Mouse (Mus musculus): ENCODE results near the gene Clec12b. TPM values are rescaled to one million over a fixed set of nuclear protein-coding genes. Genes with fewer than 3 reads are reported as not detected.
A peak's percentile ranks its signal among the peaks of the same experiment; 100 is the strongest.

Clec12b gene
- polyA plus RNA-seq, 1 experiment from 2014 or later, result 0.12 TPM

DNA sequence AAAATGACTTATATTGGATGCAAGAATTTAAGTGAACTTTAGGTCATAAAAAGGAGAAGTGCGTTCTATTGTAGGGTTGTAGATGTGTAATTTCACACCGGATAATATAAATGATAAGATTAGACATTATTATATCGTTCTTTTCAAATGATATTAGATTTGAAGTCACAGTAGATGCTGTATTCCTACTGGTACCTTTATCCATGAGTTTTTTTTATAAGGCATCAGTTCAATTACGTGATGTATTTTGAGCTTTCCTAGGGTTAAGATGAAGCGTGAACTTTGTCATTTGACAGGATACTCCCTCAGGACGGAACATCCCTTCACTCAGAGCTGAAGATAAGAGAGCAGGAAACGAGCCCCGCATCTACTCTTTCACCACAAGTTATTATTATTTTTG, 11.3 kb upstream of the Clec12b start, which contains the start of gene Clec1b:
Gene Clec1b (plus strand): TSS at position 301 of the 400 bp plus-strand sequence.
- TF ChIP-seq CTCF (IDR thresholded peaks at IDR 0.05; ENCODE audit: low read depth), result no peak
- H3K9ac ChIP-seq, result no peak within 1 kb of the TSS
- no peaks in the 10 kb centered on the region for H3K27me3 ChIP-seq (ENCODE audit: insufficient read depth, low read length)
- H3K36me3 ChIP-seq (ENCODE audit: insufficient read depth), result no peaks in the 10 kb centered on the region
- no peak within 1 kb of the TSS for H3K27ac ChIP-seq (ENCODE audit: low read depth)
- no peak within 1 kb of the TSS for H3K4me3 ChIP-seq (ENCODE audit: low read depth, low read length)
- ATAC-seq (ENCODE audit: insufficient read depth) (no peak), DNase-seq (no peak)
- H3K9me3 ChIP-seq (ENCODE audit: low read depth, low read length), result no peaks in the 10 kb centered on the region
- no peak within 1 kb of the TSS for H3K4me2 ChIP-seq
- WGBS, result 75% methylated on average over 8 of the region's 8 CpGs
- no peaks in the 10 kb centered on the region for H3K4me1 ChIP-seq (ENCODE audit: insufficient read depth)

GRCm38 (mm10) chr6:129393732-129394131, 8.1 kb upstream of the Clec12b start:
- Histone ChIP-seq H3K4me1 (ENCODE audit: insufficient read depth) (no peaks in the 10 kb centered on the region), H3K36me3 (ENCODE audit: insufficient read depth) (no peaks in the 10 kb centered on the region), H3K4me2 (no peak overlapping the region), H3K4me3 (ENCODE audit: low read depth, low read length) (no peak overlapping the region), H3K9ac (no peak overlapping the region), H3K9me3 (ENCODE audit: low read depth, low read length) (no peaks in the 10 kb centered on the region), H3K27ac (ENCODE audit: low read depth) (no peak overlapping the region), H3K27me3 (ENCODE audit: insufficient read depth, low read length) (no peaks in the 10 kb centered on the region)
- ATAC-seq (ENCODE audit: insufficient read depth), result peak; percentile 68; the same call in 1 of the 2 replicates
- TF ChIP-seq CTCF (IDR thresholded peaks at IDR 0.05; ENCODE audit: low read depth), result no peak
- WGBS, result 56% methylated on average over 6 of the region's 6 CpGs
- DNase-seq, result peak; percentile 15

GRCm38 (mm10) chr6:129393087-129393720, 7.5 kb upstream of the Clec12b start:
- TF ChIP-seq CTCF (IDR thresholded peaks at IDR 0.05; ENCODE audit: low read depth), result peak; percentile 67
- Histone ChIP-seq H3K9me3 (ENCODE audit: low read depth, low read length) (no peaks in the 10 kb centered on the region), H3K27ac (ENCODE audit: low read depth) (no peak overlapping the region), H3K4me1 (ENCODE audit: insufficient read depth) (no peaks in the 10 kb centered on the region), H3K4me2 (no peak overlapping the region), H3K36me3 (ENCODE audit: insufficient read depth) (no peaks in the 10 kb centered on the region), H3K9ac (no peak overlapping the region), H3K4me3 (ENCODE audit: low read depth, low read length) (no peak overlapping the region), H3K27me3 (ENCODE audit: insufficient read depth, low read length) (no peaks in the 10 kb centered on the region)
- peak; percentile 31; the same call in 1 of the 2 replicates for ATAC-seq (ENCODE audit: insufficient read depth)
- 16% methylated on average over 2 of the region's 2 CpGs for WGBS
- DNase-seq, result peak; percentile 79

- H3K4me2 ChIP-seq, result no peak overlapping the region
- no peak overlapping the region for H3K27ac ChIP-seq (ENCODE audit: low read depth)
- ATAC-seq (ENCODE audit: insufficient read depth) (no peak), DNase-seq (no peak)
- no peaks in the 10 kb centered on the region for H3K27me3 ChIP-seq (ENCODE audit: insufficient read depth, low read length)
- 0 out of 2 replicates have a peak, but pooled peaks cover 3% of the 10 kb centered on the region for H3K4me1 ChIP-seq (ENCODE audit: insufficient read depth)
- no peaks in the 10 kb centered on the region for H3K36me3 ChIP-seq (ENCODE audit: insufficient read depth)
- no peaks in the 10 kb centered on the region for H3K9me3 ChIP-seq (ENCODE audit: low read depth, low read length)
- no peak overlapping the region for H3K9ac ChIP-seq
- no peak for TF ChIP-seq CTCF (IDR thresholded peaks at IDR 0.05; ENCODE audit: low read depth)
- H3K4me3 ChIP-seq (ENCODE audit: low read depth, low read length), result no peak overlapping the region
- WGBS, result 80% methylated on average over 4 of the region's 4 CpGs
Measured at GRCm38 (mm10) chr6:129385000-129385399, 674 bp downstream of the Clec12b start.

- H3K9ac ChIP-seq, result no peak overlapping the region
- H3K4me1 ChIP-seq (ENCODE audit: insufficient read depth), result 0 out of 2 replicates have a peak, but pooled peaks cover 3% of the 10 kb centered on the region
- no peaks in the 10 kb centered on the region for H3K27me3 ChIP-seq (ENCODE audit: insufficient read depth, low read length)
- ATAC-seq (ENCODE audit: insufficient read depth) (peak; percentile 54; the same call in 1 of the 2 replicates), DNase-seq (peak; percentile 43)
- no peak for TF ChIP-seq CTCF (IDR thresholded peaks at IDR 0.05; ENCODE audit: low read depth)
- no peaks in the 10 kb centered on the region for H3K36me3 ChIP-seq (ENCODE audit: insufficient read depth)
- H3K9me3 ChIP-seq (ENCODE audit: low read depth, low read length), result no peaks in the 10 kb centered on the region
- H3K4me2 ChIP-seq, result no peak overlapping the region
- H3K4me3 ChIP-seq (ENCODE audit: low read depth, low read length), result no peak overlapping the region
- WGBS, result 36% methylated on average over 3 of the region's 3 CpGs
- H3K27ac ChIP-seq (ENCODE audit: low read depth), result no peak overlapping the region
Measured at GRCm38 (mm10) chr6:129383466-129383865, 2.2 kb downstream of the Clec12b start.

- 33% methylated on average over 1 of the region's 1 CpGs for WGBS
- ATAC-seq (ENCODE audit: insufficient read depth) (no peak), DNase-seq (no peak)
- Histone ChIP-seq H3K4me2 (no peak overlapping the region), H3K9me3 (ENCODE audit: low read depth, low read length) (no peaks in the 10 kb centered on the region), H3K27ac (ENCODE audit: low read depth) (no peak overlapping the region), H3K4me1 (ENCODE audit: insufficient read depth) (0 out of 2 replicates have a peak, but pooled peaks cover 2% of the 10 kb centered on the region), H3K4me3 (ENCODE audit: low read depth, low read length) (no peak overlapping the region), H3K9ac (no peak overlapping the region), H3K27me3 (ENCODE audit: insufficient read depth, low read length) (no peaks in the 10 kb centered on the region), H3K36me3 (ENCODE audit: insufficient read depth) (no peaks in the 10 kb centered on the region)
- no peak for TF ChIP-seq CTCF (IDR thresholded peaks at IDR 0.05; ENCODE audit: low read depth)
Measured at GRCm38 (mm10) chr6:129381736-129382135, 3.9 kb downstream of the Clec12b start.

DNA sequence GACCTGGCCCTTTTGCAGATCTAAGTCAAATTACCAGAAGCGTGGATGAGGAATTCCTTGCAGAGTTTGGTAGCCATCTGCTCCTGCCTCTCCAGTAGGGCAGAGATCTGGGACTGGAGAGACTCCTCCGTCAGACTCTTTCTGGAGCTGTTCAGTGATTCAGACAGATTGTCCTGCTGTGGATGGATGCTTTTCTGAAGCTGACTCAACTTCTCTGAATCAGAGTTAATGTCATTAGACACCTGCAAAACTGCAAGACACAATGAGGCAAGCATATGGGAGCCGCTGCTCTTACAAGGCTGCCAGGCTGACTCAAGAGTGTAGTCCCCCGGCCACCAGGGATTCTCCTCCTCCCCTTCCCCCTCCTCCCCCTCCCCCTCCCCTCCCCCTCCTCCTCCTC, 5.2 kb downstream of the Clec12b start:
- H3K4me1 ChIP-seq (ENCODE audit: insufficient read depth), result no peaks in the 10 kb centered on the region
- ATAC-seq (ENCODE audit: insufficient read depth) (no peak), DNase-seq (no peak)
- no peaks in the 10 kb centered on the region for H3K36me3 ChIP-seq (ENCODE audit: insufficient read depth)
- H3K9me3 ChIP-seq (ENCODE audit: low read depth, low read length), result no peaks in the 10 kb centered on the region
- H3K4me2 ChIP-seq, result no peak overlapping the region
- H3K27me3 ChIP-seq (ENCODE audit: insufficient read depth, low read length), result no peaks in the 10 kb centered on the region
- H3K27ac ChIP-seq (ENCODE audit: low read depth), result no peak overlapping the region
- 59% methylated on average over 4 of the region's 4 CpGs for WGBS
- no peak overlapping the region for H3K4me3 ChIP-seq (ENCODE audit: low read depth, low read length)
- H3K9ac ChIP-seq, result no peak overlapping the region
- TF ChIP-seq CTCF (IDR thresholded peaks at IDR 0.05; ENCODE audit: low read depth), result no peak

All from lung, embryonic 14.5 days (tissue).